Comparison of ENCODE assay signal across 8 mouse cellular contexts in genomic region chr5:46347368-46348083, GRCm38 (mm10).
A peak's percentile ranks its signal among the peaks of the same experiment; 100 is the strongest.
DNase-seq lines count a peak whose midpoint lies in the region; ATAC-seq lines count a peak whose summit lies in the region.

No protein-coding gene starts in this region.

- DNase-seq in 3T3-L1 (ENCODE audit: low read depth, low spot score), result peak; percentile 89
- DNase-seq in adrenal gland, postnatal 25 days, result peak; percentile 73
- peak; percentile 77 for DNase-seq in heart, embryonic 10.5 days (ENCODE audit: low spot score)
- DNase-seq in kidney, adult 9 months, result peak; percentile 68
- DNase-seq in naive thymus-derived CD4-positive, alpha-beta T cell, adult 2 months (ENCODE audit: low read depth), result peak; percentile 58

- no peaks in the 10 kb centered on the region for H3K9me3 ChIP-seq in embryonic facial prominence, embryonic 12.5 days
- H3K9me3 ChIP-seq in heart, embryonic 10.5 days, result no peaks in the 10 kb centered on the region
- no peaks in the 10 kb centered on the region for H3K9me3 ChIP-seq in limb, embryonic 12.5 days
- H3K9me3 ChIP-seq in stomach, embryonic 14.5 days (ENCODE audit: control insufficient read depth, low read depth, low read length), result no peaks in the 10 kb centered on the region

- H3K4me2 ChIP-seq in embryonic facial prominence, embryonic 12.5 days (replicated peaks), result peak overlapping the region; percentile 18
- H3K4me2 ChIP-seq in limb, embryonic 12.5 days, result no peak overlapping the region
- peak overlapping the region; percentile 28; the same call in 1 of the 2 replicates for H3K4me2 ChIP-seq in stomach, embryonic 14.5 days (replicated peaks; ENCODE audit: low read depth, low read length)

- no peak overlapping the region for H3K27ac ChIP-seq in embryonic facial prominence, embryonic 12.5 days
- H3K27ac ChIP-seq in heart, embryonic 10.5 days, result no peak overlapping the region
- no peak overlapping the region for H3K27ac ChIP-seq in limb, embryonic 12.5 days
- H3K27ac ChIP-seq in stomach, embryonic 14.5 days (ENCODE audit: low read length), result no peak overlapping the region

- no peaks in the 10 kb centered on the region for H3K4me1 ChIP-seq in embryonic facial prominence, embryonic 12.5 days
- H3K4me1 ChIP-seq in heart, embryonic 10.5 days, result no peaks in the 10 kb centered on the region
- H3K4me1 ChIP-seq in limb, embryonic 12.5 days (replicated peaks), result no peaks in the 10 kb centered on the region
- no peaks in the 10 kb centered on the region for H3K4me1 ChIP-seq in stomach, embryonic 14.5 days (ENCODE audit: control insufficient read depth, insufficient read depth, low read length)

- ATAC-seq in embryonic facial prominence, embryonic 12.5 days (ENCODE audit: insufficient number of reproducible peaks, insufficient read depth, low FRiP score, low TSS enrichment), result 0 out of 2 replicates have a peak, but pooled peaks have one; percentile 47
- ATAC-seq in limb, embryonic 12.5 days (ENCODE audit: insufficient number of reproducible peaks, insufficient read depth, low FRiP score, low TSS enrichment, low read depth), result 0 out of 2 replicates have a peak, but pooled peaks have one; percentile 31
- peak; percentile 53 for ATAC-seq in stomach, embryonic 14.5 days (ENCODE audit: insufficient number of reproducible peaks, insufficient read depth, low FRiP score, low read depth)

- no peaks in the 10 kb centered on the region for H3K36me3 ChIP-seq in embryonic facial prominence, embryonic 12.5 days
- no peaks in the 10 kb centered on the region for H3K36me3 ChIP-seq in heart, embryonic 10.5 days
- no peaks in the 10 kb centered on the region for H3K36me3 ChIP-seq in limb, embryonic 12.5 days
- no peaks in the 10 kb centered on the region for H3K36me3 ChIP-seq in stomach, embryonic 14.5 days (ENCODE audit: control insufficient read depth, insufficient read depth, low read length)

- WGBS in embryonic facial prominence, embryonic 12.5 days, result 19% methylated on average over 16 of the region's 16 CpGs
- 24% methylated on average over 16 of the region's 16 CpGs for WGBS in heart, embryonic 10.5 days
- WGBS in limb, embryonic 12.5 days, result 23% methylated on average over 16 of the region's 16 CpGs
- 22% methylated on average over 16 of the region's 16 CpGs for WGBS in stomach, embryonic 14.5 days

- no peak overlapping the region for H3K4me3 ChIP-seq in embryonic facial prominence, embryonic 12.5 days
- H3K4me3 ChIP-seq in heart, embryonic 10.5 days, result no peak overlapping the region
- no peak overlapping the region for H3K4me3 ChIP-seq in limb, embryonic 12.5 days (replicated peaks)
- no peak overlapping the region for H3K4me3 ChIP-seq in stomach, embryonic 14.5 days (ENCODE audit: low read depth, low read length)

- no peaks in the 10 kb centered on the region for H3K27me3 ChIP-seq in embryonic facial prominence, embryonic 12.5 days
- H3K27me3 ChIP-seq in heart, embryonic 10.5 days (ENCODE audit: insufficient read depth, poor library complexity, severe bottlenecking), result no peaks in the 10 kb centered on the region
- peaks cover 4% of the 10 kb centered on the region for H3K27me3 ChIP-seq in limb, embryonic 12.5 days
- no peaks in the 10 kb centered on the region for H3K27me3 ChIP-seq in stomach, embryonic 14.5 days (ENCODE audit: control insufficient read depth, insufficient read depth, low read length)

- H3K9ac ChIP-seq in embryonic facial prominence, embryonic 12.5 days, result no peak overlapping the region
- H3K9ac ChIP-seq in limb, embryonic 12.5 days (replicated peaks), result no peak overlapping the region
- H3K9ac ChIP-seq in stomach, embryonic 14.5 days (replicated peaks; ENCODE audit: low read depth, low read length), result no peak overlapping the region
